Mouse (Mus musculus) heart, postnatal 4 days (tissue): ENCODE data around the gene Rsph1. TPM values are rescaled to one million over a fixed set of nuclear protein-coding genes. Genes with fewer than 3 reads are reported as not detected.

Experiments
- DNase-seq: peaks from one replicate; pipeline ENCODE4 v3.0.0; 2021
- total RNA-seq, 2 experiments: library from RNA; stranded (reverse); gene quantifications; 2 replicates each; pipeline ENCODE4 v1.2.3; 2021

Gene Rsph1
- total RNA-seq, 2 experiments from 2014 or later: 1.7 to 2.4 TPM

- no peak for DNase-seq
Observed at GRCm38 (mm10) chr17:31207771-31208334, 69.3 kb downstream of the Rsph1 start, which contains the start of gene Ubash3a. TSS of gene Ubash3a (plus strand) at chr17:31207873.

Other genes with a start within 250 kb of the Rsph1 start
- 1 to 10 TPM; 5.3 to 7.8 TPM for gene Abcg1, start 219.7 kb downstream of the Rsph1 start, total RNA-seq
- not detected for gene Tff3, start 147.7 kb downstream of the Rsph1 start, total RNA-seq
- gene Tff2, start 133.1 kb downstream of the Rsph1 start, total RNA-seq: not detected
- gene Tff1, start 112.1 kb downstream of the Rsph1 start, total RNA-seq: not detected
- gene Tmprss3, start 78.4 kb downstream of the Rsph1 start, total RNA-seq: not detected
- gene Ubash3a, start 69.5 kb downstream of the Rsph1 start, total RNA-seq: under 1 TPM; 0.12 to 0.23 TPM
- gene Slc37a1, start 9.4 kb upstream of the Rsph1 start, total RNA-seq: 10 to 100 TPM; 10.8 to 11.6 TPM
- gene Pde9a, start 108.8 kb upstream of the Rsph1 start, total RNA-seq: 10 to 100 TPM in 1 of 2 experiments, 1 to 10 TPM in 1; 9.2 to 11.3 TPM
- gene Wdr4, start 242.6 kb upstream of the Rsph1 start, total RNA-seq: 10 to 100 TPM; 15.9 to 16.4 TPM
- 100 to 1,000 TPM; 873 to 920 TPM for gene Ndufv3, start 242.7 kb upstream of the Rsph1 start, total RNA-seq